Mouse (Mus musculus) intestine, embryonic 15.5 days (tissue): Measurements from ENCODE around the gene Prss44. TPM values are rescaled to one million over a fixed set of nuclear protein-coding genes. Genes with fewer than 3 reads are reported as not detected.

Experiments
- ATAC-seq: fragments of 200-750 bp; cut with Nextera tagmentation; 2 replicates; pipeline ENCODE4 v1.8.0; 2017; ENCODE audit warnings: moderate TSS enrichment, moderate library complexity
- H3K27ac ChIP-seq: fragments of 300-500 bp; sonication (generic); 2 replicates; pipeline ENCODE4 v1.5.1; 2015; ENCODE audit warnings: mild to moderate bottlenecking, inconsistent platforms
- H3K27me3 ChIP-seq: fragments of 300-500 bp; sonication (generic); replicated peaks from 2 replicates; pipeline ENCODE4 v1.6.1; 2015; ENCODE audit warnings: inconsistent platforms
- H3K36me3 ChIP-seq: fragments of 300-500 bp; sonication (generic); 2 replicates; pipeline ENCODE4 v1.6.1; 2015; ENCODE audit warnings: inconsistent platforms
- H3K4me1 ChIP-seq: fragments of 300-500 bp; sonication (generic); replicated peaks from 2 replicates; pipeline ENCODE4 v1.6.1; 2015; ENCODE audit warnings: inconsistent platforms
- H3K4me2 ChIP-seq: fragments of 300-500 bp; sonication (generic); replicated peaks from 2 replicates; pipeline ENCODE4 v1.6.1; 2015; ENCODE audit warnings: mild to moderate bottlenecking, inconsistent platforms
- H3K4me3 ChIP-seq: fragments of 300-500 bp; sonication (generic); replicated peaks from 2 replicates; pipeline ENCODE4 v1.5.1; 2015; ENCODE audit warnings: inconsistent platforms
- H3K9ac ChIP-seq: fragments of 300-500 bp; sonication (generic); 2 replicates; pipeline ENCODE4 v1.6.1; 2015; ENCODE audit warnings: inconsistent platforms
- H3K9me3 ChIP-seq: fragments of 300-500 bp; sonication (generic); 2 replicates; pipeline ENCODE4 v1.6.1; 2016; ENCODE audit warnings: inconsistent platforms
- WGBS: fragments of 180-500 bp; shearing (Covaris S2); methylation state at CpG from one replicate; pipeline ENCODE4 v1.1.7; 2015; 5-methylcytosine and 5-hydroxymethylcytosine counted together
- polyA plus RNA-seq: library from polyadenylated mRNA; unstranded; fragments of >200 nt; fragmentation: Nextera tagmentation; extraction: Ambion mirVana; gene quantifications from 2 replicates; pipeline ENCODE4 v1.2.1, GENCODE M21; 2015

Gene Prss44
- polyA plus RNA-seq, 1 experiment from 2014 or later = not detected

GRCm38 (mm10) chr9:110834961-110835360 is 21.2 kb downstream of the Prss44 start:
- Histone ChIP-seq H3K27ac (no peak overlapping the region), H3K9ac (no peak overlapping the region), H3K9me3 (no peaks in the 10 kb centered on the region), H3K4me3 (no peak overlapping the region), H3K27me3 (no peaks in the 10 kb centered on the region), H3K4me2 (0 out of 2 replicates have a peak overlapping the region, but pooled peaks have one; percentile 9), H3K4me1 (no peaks in the 10 kb centered on the region), H3K36me3 (no peaks in the 10 kb centered on the region)
- 40% methylated on average over 10 of the region's 10 CpGs for WGBS
- no peak for ATAC-seq

- H3K27me3 ChIP-seq = no peaks in the 10 kb centered on the region
- no peak overlapping the region for H3K4me3 ChIP-seq
- no peaks in the 10 kb centered on the region for H3K9me3 ChIP-seq
- ATAC-seq = no peak
- 65% methylated on average over 2 of the region's 2 CpGs for WGBS
- H3K27ac ChIP-seq = no peak overlapping the region
- no peaks in the 10 kb centered on the region for H3K36me3 ChIP-seq
- H3K4me1 ChIP-seq = 0 out of 2 replicates have a peak, but pooled peaks cover 4% of the 10 kb centered on the region
- H3K9ac ChIP-seq = no peak overlapping the region
- no peak overlapping the region for H3K4me2 ChIP-seq
Observed at GRCm38 (mm10) chr9:110836112-110836511, 22.3 kb downstream of the Prss44 start.

- Histone ChIP-seq H3K4me3 (no peak overlapping the region), H3K27ac (no peak overlapping the region), H3K4me2 (no peak overlapping the region), H3K36me3 (no peaks in the 10 kb centered on the region), H3K9me3 (no peaks in the 10 kb centered on the region), H3K4me1 (0 out of 2 replicates have a peak, but pooled peaks cover 4% of the 10 kb centered on the region), H3K27me3 (no peaks in the 10 kb centered on the region), H3K9ac (no peak overlapping the region)
- 86% methylated on average over 6 of the region's 6 CpGs for WGBS
- ATAC-seq = no peak
Observed at GRCm38 (mm10) chr9:110840905-110841304, 27.1 kb downstream of the Prss44 start.

- H3K4me1 ChIP-seq = 0 out of 2 replicates have a peak, but pooled peaks cover 4% of the 10 kb centered on the region
- ATAC-seq = no peak
- 71% methylated on average over 2 of the region's 2 CpGs for WGBS
Observed at GRCm38 (mm10) chr9:110841438-110841837, 27.6 kb downstream of the Prss44 start.

GRCm38 (mm10) chr9:110844206-110844605 is 30.4 kb downstream of the Prss44 start, which contains the start of gene Prss46:
Prss46 (plus strand) TSS chr9:110844506.
- H3K4me1 ChIP-seq = 0 out of 2 replicates have a peak, but pooled peaks cover 4% of the 10 kb centered on the region
- no peak within 1 kb of the TSS for H3K27ac ChIP-seq
- no peaks in the 10 kb centered on the region for H3K36me3 ChIP-seq
- WGBS = 78% methylated on average over 10 of the region's 10 CpGs
- no peak for ATAC-seq
- no peak within 1 kb of the TSS for H3K4me2 ChIP-seq
- no peak within 1 kb of the TSS for H3K4me3 ChIP-seq
- H3K9me3 ChIP-seq = no peaks in the 10 kb centered on the region
- H3K9ac ChIP-seq = no peak within 1 kb of the TSS
- H3K27me3 ChIP-seq = no peaks in the 10 kb centered on the region

More at GRCm38 (mm10) chr9:110841438-110841837, 27.6 kb downstream of the Prss44 start:
- no peak overlapping the region for H3K4me3 ChIP-seq
- no peaks in the 10 kb centered on the region for H3K9me3 ChIP-seq
- H3K27ac ChIP-seq = no peak overlapping the region
- H3K27me3 ChIP-seq = no peaks in the 10 kb centered on the region
- no peak overlapping the region for H3K9ac ChIP-seq
- no peak overlapping the region for H3K4me2 ChIP-seq
- H3K36me3 ChIP-seq = no peaks in the 10 kb centered on the region

- WGBS = 75% methylated on average over 7 of the region's 7 CpGs
Observed at GRCm38 (mm10) chr9:110849162-110849561, 35.4 kb downstream of the Prss44 start.

GRCm38 (mm10) chr9:110855903-110856302 is 42.1 kb downstream of the Prss44 start:
- H3K4me1 ChIP-seq = peaks cover 7% of the 10 kb centered on the region
- no peaks in the 10 kb centered on the region for H3K36me3 ChIP-seq
- no peak overlapping the region for H3K27ac ChIP-seq
- 70% methylated on average over 7 of the region's 7 CpGs for WGBS
- no peaks in the 10 kb centered on the region for H3K9me3 ChIP-seq
- H3K4me3 ChIP-seq = no peak overlapping the region
- ATAC-seq = no peak
- no peak overlapping the region for H3K9ac ChIP-seq
- H3K4me2 ChIP-seq = no peak overlapping the region
- H3K27me3 ChIP-seq = peaks cover 8% of the 10 kb centered on the region

More at GRCm38 (mm10) chr9:110849162-110849561, 35.4 kb downstream of the Prss44 start:
- H3K27ac ChIP-seq = no peak overlapping the region
- H3K9ac ChIP-seq = no peak overlapping the region
- no peaks in the 10 kb centered on the region for H3K4me1 ChIP-seq
- no peaks in the 10 kb centered on the region for H3K9me3 ChIP-seq
- H3K4me2 ChIP-seq = no peak overlapping the region
- no peak for ATAC-seq
- H3K36me3 ChIP-seq = no peaks in the 10 kb centered on the region
- H3K4me3 ChIP-seq = no peak overlapping the region
- H3K27me3 ChIP-seq = no peaks in the 10 kb centered on the region

GRCm38 (mm10) chr9:110856920-110857319 is 43.1 kb downstream of the Prss44 start:
- Histone ChIP-seq H3K36me3 (no peaks in the 10 kb centered on the region), H3K4me1 (peaks cover 7% of the 10 kb centered on the region), H3K27ac (no peak overlapping the region), H3K9me3 (no peaks in the 10 kb centered on the region), H3K9ac (no peak overlapping the region), H3K4me2 (no peak overlapping the region), H3K27me3 (peaks cover 11% of the 10 kb centered on the region), H3K4me3 (no peak overlapping the region)
- 44% methylated on average over 4 of the region's 4 CpGs for WGBS
- ATAC-seq = peak; percentile 47; the same call in 1 of the 2 replicates

- peak; percentile 34; the same call in 1 of the 2 replicates for ATAC-seq
- peaks cover 7% of the 10 kb centered on the region for H3K4me1 ChIP-seq
- no peak within 1 kb of the TSS for H3K27ac ChIP-seq
- no peaks in the 10 kb centered on the region for H3K9me3 ChIP-seq
- peaks cover 11% of the 10 kb centered on the region for H3K27me3 ChIP-seq
- 12% methylated on average over 38 of the region's 50 CpGs for WGBS
- peak within 1 kb of the TSS; percentile 33 for H3K4me3 ChIP-seq
- H3K9ac ChIP-seq = no peak within 1 kb of the TSS; the same call in 1 of the 2 replicates
- no peaks in the 10 kb centered on the region for H3K36me3 ChIP-seq
- H3K4me2 ChIP-seq = peak within 1 kb of the TSS; percentile 70
Observed at GRCm38 (mm10) chr9:110857781-110858472, 44.1 kb downstream of the Prss44 start, which contains the start of gene Prss50. Prss50 (plus strand) TSS chr9:110857967.

GRCm38 (mm10) chr9:110858523-110858922 is 44.7 kb downstream of the Prss44 start:
- Histone ChIP-seq H3K27me3 (peaks cover 11% of the 10 kb centered on the region), H3K4me3 (no peak overlapping the region), H3K4me2 (no peak overlapping the region), H3K9ac (no peak overlapping the region), H3K4me1 (peaks cover 7% of the 10 kb centered on the region), H3K27ac (no peak overlapping the region), H3K36me3 (no peaks in the 10 kb centered on the region), H3K9me3 (no peaks in the 10 kb centered on the region)
- 54% methylated on average over 5 of the region's 5 CpGs for WGBS
- no peak for ATAC-seq

- WGBS = 83% methylated on average over 5 of the region's 5 CpGs
- Histone ChIP-seq H3K27ac (no peak overlapping the region), H3K9me3 (no peaks in the 10 kb centered on the region), H3K4me3 (no peak overlapping the region), H3K27me3 (peaks cover 11% of the 10 kb centered on the region), H3K4me2 (no peak overlapping the region), H3K36me3 (no peaks in the 10 kb centered on the region), H3K4me1 (peaks cover 7% of the 10 kb centered on the region), H3K9ac (no peak overlapping the region)
- no peak; the same call in 1 of the 2 replicates for ATAC-seq
Observed at GRCm38 (mm10) chr9:110858967-110859596, 45.3 kb downstream of the Prss44 start.

- peaks cover 10% of the 10 kb centered on the region for H3K27me3 ChIP-seq
- H3K4me3 ChIP-seq = no peak overlapping the region
- ATAC-seq = 0 out of 2 replicates have a peak, but pooled peaks have one; percentile 17
- H3K4me1 ChIP-seq = peaks cover 21% of the 10 kb centered on the region
- H3K36me3 ChIP-seq = no peaks in the 10 kb centered on the region
- no peaks in the 10 kb centered on the region for H3K9me3 ChIP-seq
- no peak overlapping the region for H3K27ac ChIP-seq
- WGBS = 21% methylated on average over 7 of the region's 7 CpGs
- no peak overlapping the region for H3K4me2 ChIP-seq
- no peak overlapping the region for H3K9ac ChIP-seq
Observed at GRCm38 (mm10) chr9:110871030-110871429, 57.2 kb downstream of the Prss44 start.
